Mouse (Mus musculus) thymus, postnatal 14 days (tissue): Measurements from ENCODE around the gene Dlg5.

Experiments
- DNase-seq: peaks from one replicate; pipeline ENCODE4 v3.0.0; 2021

Gene Dlg5

DNA sequence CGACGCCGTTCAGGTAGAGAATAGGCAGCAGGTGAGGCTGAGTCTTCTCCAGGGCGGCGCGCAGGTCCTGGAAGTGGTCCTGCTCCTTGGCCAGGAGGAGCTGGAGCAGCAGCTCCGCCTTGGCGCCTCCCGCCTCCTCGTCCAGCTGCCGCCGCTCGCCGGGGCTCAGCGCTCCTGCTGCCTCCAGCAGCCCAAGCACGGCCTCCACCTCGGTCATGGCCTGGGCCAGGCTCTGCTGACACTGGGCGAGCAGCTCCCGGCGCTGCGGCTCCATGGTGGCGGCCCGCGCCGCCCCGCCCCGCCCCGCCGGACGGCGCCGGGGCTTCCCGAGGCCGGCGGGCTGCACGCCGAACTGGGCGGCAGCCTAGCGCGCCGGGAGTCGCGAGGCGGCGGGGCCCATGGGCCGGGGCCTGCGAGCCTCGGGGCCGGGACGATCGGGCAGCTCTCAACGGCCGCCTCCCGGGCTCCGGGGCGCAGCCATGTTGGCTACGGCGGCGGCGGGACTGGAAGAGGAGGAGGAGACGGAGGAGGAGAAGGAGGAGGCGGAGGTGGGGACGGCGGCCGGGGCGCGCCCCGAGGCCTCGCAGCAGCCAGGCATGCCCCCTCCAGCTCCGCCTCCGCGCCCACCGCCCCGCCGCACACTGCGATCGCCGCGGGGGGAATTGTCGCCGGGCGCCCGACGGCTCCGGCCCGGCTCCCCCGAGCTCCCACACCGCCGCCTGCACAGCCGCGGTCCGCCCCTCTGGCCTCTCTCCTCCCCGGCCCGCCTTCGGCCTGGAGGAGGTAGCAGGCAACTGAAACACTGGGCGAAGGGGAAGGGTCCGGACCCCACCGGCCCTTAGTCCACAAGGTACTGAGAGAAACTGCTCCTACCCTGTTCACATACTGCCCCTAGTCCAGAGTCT, at the start of gene Dlg5:
Gene Dlg5, minus strand, starts transcription at position 744 of the 905 bp plus-strand sequence.
- peak; percentile 5 for DNase-seq

DNA sequence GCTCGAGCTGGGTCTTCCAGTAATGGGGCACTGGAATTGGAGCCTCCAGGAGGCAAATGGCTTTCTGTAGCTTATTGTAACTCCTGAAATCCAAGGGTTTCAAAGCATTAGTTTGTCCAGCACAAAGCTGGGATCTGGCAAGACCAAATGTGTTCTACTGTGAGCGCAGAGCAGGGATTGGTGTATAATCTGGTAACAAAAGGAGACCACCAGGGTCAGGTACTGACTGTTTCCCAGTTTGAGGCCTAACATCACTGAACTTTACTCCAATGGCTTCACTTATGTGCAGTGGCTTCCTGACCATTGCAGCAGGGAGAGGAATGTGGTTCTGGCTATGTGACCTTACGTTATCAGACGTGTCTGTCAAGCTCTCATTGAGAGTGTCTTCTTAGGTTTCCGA, 47.9 kb upstream of the Dlg5 start:
- no peak for DNase-seq

- no peak for DNase-seq
Measured at GRCm38 (mm10) chr14:24292914-24293313, 47.2 kb upstream of the Dlg5 start, which contains the start of gene E330034G19Rik. E330034G19Rik (plus strand) TSS chr14:24293214.

GRCm38 (mm10) chr14:24290726-24291125, 45.0 kb upstream of the Dlg5 start:
- no peak for DNase-seq

DNA sequence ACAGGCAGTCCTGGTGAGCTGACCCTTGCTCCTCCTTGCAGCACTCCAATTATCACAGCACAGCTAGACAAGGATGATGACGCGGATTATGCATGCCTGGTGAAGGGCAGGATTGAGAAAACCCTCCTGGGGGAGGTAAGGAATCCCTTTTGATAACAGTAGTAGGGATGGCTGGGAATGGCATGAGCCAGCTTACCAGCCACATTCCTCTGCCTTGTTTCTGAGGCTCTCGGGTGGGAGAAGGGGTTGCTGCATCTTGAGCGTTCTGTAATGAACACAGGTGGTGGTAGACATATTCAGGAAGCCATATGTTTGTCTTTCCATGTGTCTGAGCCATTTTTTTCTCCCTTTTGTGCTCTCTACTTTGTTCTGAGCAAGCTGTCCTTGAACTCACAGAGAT, 40.4 kb upstream of the Dlg5 start:
- no peak for DNase-seq

DNA sequence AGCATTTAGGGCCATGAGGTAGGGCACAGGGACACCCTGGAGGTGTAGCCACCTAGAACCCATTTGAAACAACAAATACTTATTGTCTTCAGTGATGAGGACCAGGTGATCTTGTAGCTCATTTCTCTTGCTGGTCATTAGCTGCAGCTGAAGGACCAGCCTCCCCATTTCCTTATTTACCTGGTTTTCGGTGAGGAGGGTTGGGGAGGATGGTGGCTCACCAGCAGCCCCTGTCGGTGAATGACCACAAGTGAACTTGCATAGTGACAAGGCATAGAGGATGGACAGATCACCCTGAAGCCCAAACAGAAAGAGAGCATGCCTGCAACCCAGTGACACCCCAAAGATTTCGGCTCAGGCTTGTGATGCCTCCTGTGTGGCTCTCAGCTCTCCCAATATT, 36.6 kb upstream of the Dlg5 start:
- no peak for DNase-seq

- DNase-seq: no peak
Measured at GRCm38 (mm10) chr14:24281278-24281677, 35.6 kb upstream of the Dlg5 start.

- no peak for DNase-seq
Measured at GRCm38 (mm10) chr14:24275534-24275933, 29.8 kb upstream of the Dlg5 start.

- no peak for DNase-seq
Measured at GRCm38 (mm10) chr14:24273575-24273974, 27.9 kb upstream of the Dlg5 start.

DNA sequence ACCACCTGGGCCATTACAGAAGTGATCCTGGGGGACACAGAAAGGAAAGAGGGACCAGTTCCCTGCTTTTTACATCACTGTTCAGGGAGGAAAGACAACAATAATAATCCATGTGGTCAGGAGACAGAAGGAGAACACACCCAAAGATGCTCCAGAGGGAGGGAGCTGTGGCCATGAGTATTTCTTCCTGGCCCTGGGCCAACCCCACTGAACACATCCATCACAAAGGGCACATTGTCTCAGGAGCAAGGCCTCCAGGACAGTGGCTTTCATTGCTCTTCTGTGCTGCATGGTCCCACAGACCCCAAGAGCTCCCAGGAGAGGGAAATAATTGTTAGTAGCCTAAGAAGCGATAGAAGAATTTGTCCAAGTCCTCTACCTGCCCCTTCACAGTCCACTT, 23.9 kb upstream of the Dlg5 start:
- DNase-seq: no peak

DNA sequence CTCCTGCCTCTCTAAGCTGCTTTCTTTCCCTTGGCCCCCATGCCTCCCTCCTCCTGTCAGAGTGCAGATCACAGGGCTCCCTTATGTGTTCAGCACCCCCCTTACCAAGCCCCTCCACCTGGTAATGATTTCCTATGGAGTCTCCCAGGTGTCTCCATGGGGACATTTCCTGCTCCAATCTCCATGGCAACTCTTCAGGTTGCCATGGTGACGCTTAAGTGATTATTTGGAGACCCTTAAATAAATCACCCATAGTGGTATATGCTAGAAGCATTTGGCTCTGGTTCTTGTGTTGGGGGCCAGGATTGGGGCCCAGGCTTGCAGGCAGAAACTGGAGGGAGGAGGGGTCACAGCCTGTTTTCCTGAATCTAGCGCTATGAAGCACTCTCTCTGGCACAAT, 17.2 kb upstream of the Dlg5 start:
- no peak for DNase-seq

DNA sequence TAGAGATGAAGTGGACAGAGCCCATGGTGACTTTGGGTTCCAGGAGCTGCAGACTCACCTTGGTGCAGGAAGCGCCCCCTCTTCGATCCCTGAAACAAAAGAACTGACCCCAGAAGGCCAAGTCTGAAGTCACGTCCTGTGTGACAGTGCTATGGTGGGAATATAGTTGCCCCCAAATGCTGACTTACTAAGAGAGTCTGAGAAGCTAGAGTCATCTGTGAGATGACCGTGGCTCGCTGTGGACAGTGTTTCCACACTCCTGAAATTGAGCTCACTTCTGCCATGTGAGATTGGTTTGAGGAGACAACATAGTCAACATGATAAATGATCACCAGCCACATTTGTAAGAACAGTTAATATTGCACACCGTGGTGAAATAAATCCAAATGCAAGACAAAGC, 16.7 kb upstream of the Dlg5 start:
- no peak for DNase-seq

GRCm38 (mm10) chr14:24260391-24260790, 14.7 kb upstream of the Dlg5 start:
- DNase-seq: no peak

DNA sequence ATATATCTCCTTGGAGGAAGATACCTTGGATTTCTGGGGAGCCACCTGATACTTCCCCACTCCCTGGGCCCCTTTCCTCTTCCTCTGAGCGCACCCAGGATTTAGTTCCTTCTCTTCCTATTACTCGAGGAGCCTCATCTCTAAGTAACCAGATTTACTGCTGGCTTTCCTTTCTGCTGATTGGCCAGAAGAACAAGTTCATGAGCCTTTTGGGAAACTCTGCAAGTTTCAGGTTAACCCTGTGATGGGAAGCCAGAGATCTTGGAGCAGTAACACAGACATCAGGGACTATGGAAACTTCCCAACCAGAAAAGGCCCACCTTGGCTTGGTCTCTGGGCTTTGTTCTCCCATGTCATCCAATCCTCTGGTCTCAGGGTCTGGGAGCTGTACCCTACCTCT, 10.2 kb upstream of the Dlg5 start:
- no peak for DNase-seq

- DNase-seq: no peak
Measured at GRCm38 (mm10) chr14:24253611-24254202, 8.0 kb upstream of the Dlg5 start.

GRCm38 (mm10) chr14:24251326-24251725, 5.6 kb upstream of the Dlg5 start:
- DNase-seq: no peak

DNA sequence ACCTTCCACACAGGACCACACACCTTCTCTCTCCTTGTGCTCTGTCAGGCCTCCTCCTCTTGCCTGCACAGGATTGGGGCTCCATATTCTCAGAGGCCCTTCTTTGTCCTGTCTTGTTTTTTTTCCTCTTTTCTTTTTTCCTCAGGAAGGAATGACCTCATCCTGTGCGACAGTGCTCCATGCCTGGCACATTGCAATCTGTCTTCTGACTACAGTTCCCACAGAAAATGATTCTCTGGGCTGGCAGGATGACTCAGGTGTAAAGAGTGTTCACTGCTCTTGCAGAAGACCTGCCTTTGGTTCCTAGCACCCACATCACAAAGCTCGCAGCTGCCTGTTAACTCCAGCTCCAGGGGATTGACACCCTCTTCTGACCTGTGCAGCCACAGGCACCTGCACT, 4.2 kb upstream of the Dlg5 start:
- no peak for DNase-seq

DNA sequence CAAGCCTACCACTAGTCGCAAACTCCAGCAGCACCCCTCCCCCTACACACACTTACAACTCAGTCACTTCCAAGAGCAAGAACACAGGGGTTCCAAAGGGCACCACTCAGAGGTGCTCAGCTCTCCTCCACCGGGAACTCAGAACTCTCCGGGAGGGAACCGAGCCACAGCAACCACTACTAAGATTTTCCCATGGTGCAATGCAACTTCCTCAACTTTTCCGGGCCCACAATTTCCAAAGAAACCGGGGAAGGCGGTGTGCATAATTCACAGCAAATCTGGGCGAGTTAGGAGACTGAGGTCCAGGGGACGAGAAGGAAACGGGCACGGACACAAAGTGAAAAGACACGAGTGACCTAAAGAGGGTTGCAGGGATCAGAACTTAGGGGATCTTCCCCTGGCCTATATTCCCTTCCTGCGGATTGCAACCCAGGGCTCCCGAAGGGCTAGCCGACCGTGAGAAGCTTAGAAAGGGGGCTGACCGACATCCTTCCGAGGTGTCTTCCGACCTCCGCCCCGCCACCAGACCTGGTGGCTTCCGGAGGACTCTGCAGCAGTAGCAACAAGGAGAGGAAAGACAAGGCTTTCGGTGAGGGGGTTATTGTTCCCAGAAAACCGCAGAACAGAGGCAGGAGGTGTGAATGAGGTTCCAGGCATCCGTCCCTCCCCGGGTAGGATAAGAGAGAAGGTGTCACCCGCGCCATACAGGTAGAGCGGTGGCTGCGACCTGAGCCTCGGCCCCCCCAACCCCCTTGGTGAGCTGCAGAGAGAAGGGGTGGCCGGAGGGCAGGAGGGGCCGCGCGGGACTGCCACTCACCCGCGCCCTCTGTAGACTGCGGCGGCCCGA, 1.2 kb downstream of the Dlg5 start:
- no peak for DNase-seq

- no peak for DNase-seq
Measured at GRCm38 (mm10) chr14:24242016-24242415, 3.7 kb downstream of the Dlg5 start.

GRCm38 (mm10) chr14:24240831-24241230, 4.9 kb downstream of the Dlg5 start:
- no peak for DNase-seq

GRCm38 (mm10) chr14:24239651-24240050, 6.1 kb downstream of the Dlg5 start:
- no peak for DNase-seq

GRCm38 (mm10) chr14:24235954-24236353, 9.8 kb downstream of the Dlg5 start:
- DNase-seq: no peak

DNA sequence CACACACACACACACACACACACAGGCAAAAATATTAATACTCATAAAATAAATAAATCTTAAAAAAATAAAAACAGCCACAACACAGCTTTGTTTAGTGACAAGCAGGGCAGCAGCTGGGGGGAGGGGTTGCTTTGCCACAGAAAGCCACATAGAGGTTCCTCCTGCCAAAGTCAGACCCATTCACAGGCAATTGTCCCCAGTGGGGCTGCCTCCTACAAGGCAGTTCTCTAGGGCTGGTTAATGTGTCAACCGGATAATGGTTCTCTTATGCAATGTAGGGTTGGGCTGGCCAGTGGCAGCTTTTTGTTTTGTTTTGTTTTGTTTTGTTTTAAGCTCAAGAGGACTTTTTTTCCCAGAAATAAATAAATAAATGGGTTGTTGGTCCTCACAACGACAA, 11.3 kb downstream of the Dlg5 start:
- no peak for DNase-seq
